Mouse (Mus musculus) ovary, adult 18-20 months (tissue): ENCODE measurements around the gene Itgb3.

Experiments used
- DNase-seq: peaks from one replicate; pipeline ENCODE4 v3.0.0; 2022; ENCODE audit warnings: low spot score, mixed read lengths

Itgb3 gene

DNA sequence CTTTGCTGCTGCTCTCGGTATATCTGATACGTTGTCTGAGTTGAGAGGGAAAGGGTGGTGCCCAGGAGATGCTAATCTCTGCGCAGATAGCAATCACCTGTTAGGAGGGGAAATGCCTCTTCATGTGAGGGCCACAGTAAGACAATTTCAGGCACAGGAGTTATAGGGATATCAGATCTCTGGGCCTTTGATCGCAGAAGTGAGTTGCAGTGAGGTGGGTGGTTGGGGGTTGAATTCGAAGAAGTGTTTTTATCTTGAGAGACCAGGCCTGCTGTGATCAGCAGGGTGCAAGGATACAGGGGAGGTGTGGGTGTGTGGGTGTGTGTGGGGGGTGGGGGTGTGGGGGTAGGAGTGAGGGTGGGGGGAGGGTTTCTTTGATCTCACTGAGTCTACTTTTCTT, 53.3 kb downstream of the Itgb3 start:
- DNase-seq: no peak

DNA sequence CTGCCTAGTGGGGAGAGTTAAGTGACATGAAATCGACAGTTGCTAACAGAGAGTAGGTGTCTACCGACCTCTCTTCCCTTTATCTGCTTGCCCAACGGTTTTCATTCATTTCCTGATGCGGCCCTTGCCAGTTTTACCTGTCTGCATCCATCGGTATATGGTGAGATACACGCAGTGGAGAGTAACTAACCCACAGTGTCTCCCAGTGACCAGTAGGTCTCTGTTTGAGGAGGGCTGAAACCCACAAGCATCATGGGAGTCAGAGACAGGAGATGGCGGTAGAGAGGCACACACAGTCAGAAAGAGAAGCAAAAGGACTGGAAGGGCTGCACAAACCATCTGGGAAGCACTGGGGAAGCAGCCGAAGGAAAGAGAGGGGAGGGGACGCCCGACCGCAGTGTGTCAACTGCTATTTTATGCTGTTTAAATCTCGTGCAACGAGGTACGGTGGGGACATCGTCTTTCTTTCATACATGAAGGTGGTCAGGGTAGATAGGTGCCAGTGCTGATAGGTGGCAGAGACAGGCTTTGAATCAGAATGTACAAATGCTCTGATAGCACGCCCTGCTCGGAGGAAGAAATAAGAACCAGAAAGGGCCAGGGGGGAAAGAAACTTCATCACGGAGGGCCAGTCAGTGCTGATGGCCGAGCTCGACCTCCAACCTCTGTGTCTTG, 53.9 kb downstream of the Itgb3 start:
- no peak for DNase-seq

DNA sequence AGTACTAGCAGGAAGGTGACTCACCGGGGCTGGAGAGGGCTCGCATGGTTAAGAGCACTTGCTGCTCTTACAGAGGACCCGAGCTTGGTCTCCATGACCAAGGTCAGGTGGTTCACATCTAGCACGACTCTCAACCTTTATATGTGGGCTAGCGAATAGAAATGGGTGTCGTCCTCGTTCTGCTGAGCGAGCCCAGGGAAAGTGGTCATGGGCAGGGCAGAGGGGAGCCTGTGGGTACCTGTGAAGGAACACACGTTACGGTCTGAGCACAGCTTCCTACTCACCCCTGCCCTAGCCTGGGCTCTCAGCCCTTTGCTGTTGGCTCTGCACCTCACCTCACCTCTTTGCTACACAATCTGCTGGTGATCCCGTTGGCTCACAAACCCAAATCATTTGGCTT, 54.8 kb downstream of the Itgb3 start:
- DNase-seq: no peak

- DNase-seq: no peak
Observed at GRCm38 (mm10) chr11:104663241-104663877, 55.6 kb downstream of the Itgb3 start.

- DNase-seq: no peak
Observed at GRCm38 (mm10) chr11:104663878-104664261, 56.1 kb downstream of the Itgb3 start.

DNA sequence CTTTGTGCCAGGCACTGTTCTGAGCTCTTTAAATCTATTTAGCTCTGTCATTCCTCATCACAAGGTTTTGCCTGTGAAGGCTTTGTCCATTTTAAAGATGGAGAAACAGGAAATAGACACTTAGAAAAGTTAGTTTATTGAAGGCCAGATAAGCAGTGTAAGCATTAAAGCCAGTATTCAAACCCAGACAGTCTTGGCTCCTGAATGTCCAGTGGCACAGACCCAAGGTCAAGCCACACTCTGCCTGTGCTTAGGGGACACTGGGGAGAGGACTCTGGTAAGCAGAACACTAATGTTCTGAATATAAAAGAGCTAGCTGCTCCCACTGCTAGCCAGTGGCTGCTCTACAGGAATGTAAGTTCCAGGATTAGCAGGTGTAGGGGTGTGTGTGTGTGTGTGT, 56.6 kb downstream of the Itgb3 start:
- DNase-seq: no peak

DNA sequence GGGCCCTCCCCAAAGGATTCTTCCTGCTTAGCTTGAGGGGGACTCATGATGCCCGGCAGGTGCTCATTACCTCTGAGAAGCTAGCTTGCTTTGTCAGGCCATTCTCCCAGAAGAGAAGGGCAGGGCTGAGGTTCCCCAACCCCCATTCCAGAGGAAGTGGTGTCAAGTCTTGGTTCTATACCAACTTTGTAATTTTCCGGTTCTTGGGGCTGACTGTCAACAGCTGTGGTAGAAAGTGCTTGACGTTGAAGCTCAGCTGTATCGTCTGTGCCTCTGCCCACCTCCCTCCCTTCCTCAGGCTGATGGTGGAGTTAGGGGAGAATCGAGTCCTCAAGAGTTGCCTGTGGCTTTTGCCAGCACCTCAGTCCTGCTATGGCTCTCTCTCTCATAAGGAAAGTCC, 59.6 kb downstream of the Itgb3 start:
- DNase-seq: no peak

DNA sequence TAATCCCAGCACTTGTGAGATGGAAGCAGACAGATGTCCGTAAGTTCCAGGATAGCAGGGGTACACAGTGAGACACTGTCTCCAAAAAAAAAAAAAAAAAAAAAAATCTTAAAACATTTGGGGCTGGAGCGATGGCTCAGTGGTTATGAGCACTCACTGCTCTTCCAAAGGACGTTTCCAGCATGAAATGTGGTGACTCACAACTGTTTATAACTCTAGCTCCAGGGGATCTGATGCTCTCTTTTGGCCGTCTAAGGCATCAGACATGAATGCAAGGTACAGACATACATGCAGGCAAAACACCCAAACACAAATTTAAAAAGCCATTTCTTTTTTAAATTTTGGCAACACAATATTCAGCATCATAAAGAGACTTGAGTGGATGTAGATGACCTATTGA, 65.6 kb downstream of the Itgb3 start:
- no peak for DNase-seq

GRCm38 (mm10) chr11:104674768-104675167, 67.0 kb downstream of the Itgb3 start:
- DNase-seq: no peak

GRCm38 (mm10) chr11:104685548-104685947, 77.7 kb downstream of the Itgb3 start, which contains the start of gene Gm11639:
Gene Gm11639 (plus strand): TSS chr11:104685707.
- no peak for DNase-seq

DNA sequence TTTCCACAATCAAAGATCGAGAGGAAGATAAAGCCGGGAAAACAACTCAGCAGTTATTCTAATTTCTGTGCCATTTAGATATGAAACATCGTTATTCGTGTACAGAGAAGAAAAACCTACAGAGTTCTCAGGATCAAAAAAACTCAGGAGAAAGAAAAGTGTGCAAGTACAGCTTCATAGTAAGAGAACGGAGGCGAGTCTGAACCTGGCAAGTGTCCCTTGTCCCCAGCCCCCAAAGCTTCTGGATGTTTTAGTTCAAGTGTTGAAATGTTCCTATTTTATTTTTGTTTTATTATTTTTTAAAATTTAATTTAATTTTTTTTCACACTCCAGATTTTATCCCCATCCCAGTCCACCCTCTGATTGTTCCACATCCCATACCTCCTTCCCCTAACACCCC, 85.4 kb downstream of the Itgb3 start:
- no peak for DNase-seq

GRCm38 (mm10) chr11:104704097-104704496, 96.3 kb downstream of the Itgb3 start:
- DNase-seq: no peak

GRCm38 (mm10) chr11:104707084-104707483, 99.3 kb downstream of the Itgb3 start:
- DNase-seq: no peak
